Mouse (Mus musculus): Measurements from ENCODE around the gene Fuca1. TPM values are rescaled to one million over a fixed set of nuclear protein-coding genes. Genes with fewer than 3 reads are reported as not detected.
A peak's percentile ranks its signal among the peaks of the same experiment; 100 is the strongest.

Fuca1 gene
- polyA plus RNA-seq, 1 experiment from 2014 or later, result 50.7 TPM

DNA sequence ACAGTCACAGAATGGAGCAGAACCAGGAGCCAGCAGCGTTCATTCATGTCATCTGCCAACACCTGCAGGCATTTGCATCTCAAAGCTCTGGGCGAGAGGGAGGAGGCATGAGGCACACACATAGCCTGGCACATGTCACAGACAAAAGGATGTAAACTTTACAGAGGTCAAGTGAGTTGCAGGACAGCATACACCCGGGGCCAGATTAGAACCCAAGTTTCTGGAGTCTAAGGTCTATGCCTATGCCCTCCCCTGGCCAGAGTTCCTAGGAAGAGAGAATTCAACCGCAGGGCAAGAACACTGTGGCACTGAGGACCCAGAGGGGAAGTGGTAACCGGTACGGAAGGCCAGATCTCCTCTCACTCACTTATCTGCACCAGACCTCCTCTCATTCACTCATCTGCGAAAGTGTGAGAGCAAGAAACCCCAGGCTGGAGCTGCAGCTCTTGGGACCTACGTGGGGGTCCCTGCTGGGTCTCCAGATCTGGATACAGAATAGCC is 25.4 kb upstream of the Fuca1 start, which contains the start of gene Cnr2:
Gene Cnr2 (plus strand): TSS at position 324 of the 501 bp plus-strand sequence.
- Histone ChIP-seq H3K27ac (ENCODE audit: low read depth) (peak within 1 kb of the TSS; percentile 82), H3K27me3 (ENCODE audit: insufficient read depth, low read length) (no peaks in the 10 kb centered on the region), H3K4me3 (ENCODE audit: low read depth, low read length) (peak within 1 kb of the TSS; percentile 40), H3K4me2 (ENCODE audit: low read depth, low read length) (peak within 1 kb of the TSS; percentile 70), H3K9ac (replicated peaks) (peak within 1 kb of the TSS; percentile 58), H3K36me3 (replicated peaks; ENCODE audit: insufficient read depth, low read length) (no peaks in the 10 kb centered on the region), H3K4me1 (ENCODE audit: insufficient read depth) (peaks cover 26% of the 10 kb centered on the region), H3K9me3 (ENCODE audit: low read length) (no peaks in the 10 kb centered on the region)
- WGBS (ENCODE audit: insufficient replicate concordance), result 31% methylated on average over 8 of the region's 8 CpGs
- ATAC-seq (no peak), DNase-seq (no peak)
- no peak for TF ChIP-seq CTCF (IDR thresholded peaks at IDR 0.05; ENCODE audit: low read depth)

DNA sequence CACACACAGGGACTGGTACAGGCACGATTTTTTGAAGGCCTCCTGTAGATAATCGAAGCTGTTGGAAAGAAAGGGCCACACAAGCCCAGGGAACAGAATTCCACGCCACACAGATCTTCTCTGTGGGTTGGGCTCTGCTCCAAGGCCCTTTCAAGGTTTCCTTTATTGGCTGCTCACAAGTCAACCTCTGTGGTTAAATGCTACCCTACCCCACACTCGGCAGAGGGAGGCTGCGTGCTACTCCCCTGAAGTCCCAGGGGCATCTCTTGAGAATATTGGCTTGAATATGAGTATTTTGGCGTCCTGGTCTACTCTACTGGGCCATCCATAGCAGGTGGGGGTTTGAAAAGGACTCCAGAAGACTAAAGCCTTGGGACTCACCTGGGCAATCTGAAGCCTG is 24.4 kb upstream of the Fuca1 start:
- no peak for TF ChIP-seq CTCF (IDR thresholded peaks at IDR 0.05; ENCODE audit: low read depth)
- no peak for TF ChIP-seq EP300 (IDR thresholded peaks at IDR 0.05; ENCODE audit: low read depth)
- WGBS (ENCODE audit: insufficient replicate concordance), result 40% methylated on average over 6 of the region's 6 CpGs
- peak overlapping the region; percentile 70 for H3K4me2 ChIP-seq (ENCODE audit: low read depth, low read length)
- DNase-seq (no peak), ATAC-seq (no peak)
- H3K9me3 ChIP-seq (ENCODE audit: low read length), result no peaks in the 10 kb centered on the region
- no peaks in the 10 kb centered on the region for H3K27me3 ChIP-seq (ENCODE audit: insufficient read depth, low read length)
- H3K4me3 ChIP-seq (ENCODE audit: low read depth, low read length), result peak overlapping the region; percentile 40
- H3K4me1 ChIP-seq (ENCODE audit: insufficient read depth), result peaks cover 26% of the 10 kb centered on the region
- peak overlapping the region; percentile 58 for H3K9ac ChIP-seq (replicated peaks)
- peak overlapping the region; percentile 82 for H3K27ac ChIP-seq (ENCODE audit: low read depth)
- H3K36me3 ChIP-seq (replicated peaks; ENCODE audit: insufficient read depth, low read length), result no peaks in the 10 kb centered on the region

GRCm38 (mm10) chr4:135898380-135899049 is 22.0 kb upstream of the Fuca1 start:
- 12% methylated on average over 8 of the region's 9 CpGs for WGBS (ENCODE audit: insufficient replicate concordance)
- Histone ChIP-seq H3K9ac (replicated peaks) (no peak overlapping the region; the same call in 1 of the 2 replicates), H3K4me3 (ENCODE audit: low read depth, low read length) (no peak overlapping the region), H3K4me2 (ENCODE audit: low read depth, low read length) (peak overlapping the region; percentile 70), H3K36me3 (replicated peaks; ENCODE audit: insufficient read depth, low read length) (no peaks in the 10 kb centered on the region), H3K4me1 (ENCODE audit: insufficient read depth) (peaks cover 28% of the 10 kb centered on the region), H3K9me3 (ENCODE audit: low read length) (no peaks in the 10 kb centered on the region), H3K27ac (ENCODE audit: low read depth) (peak overlapping the region; percentile 85), H3K27me3 (ENCODE audit: insufficient read depth, low read length) (no peaks in the 10 kb centered on the region)
- ATAC-seq (peak; percentile 92), DNase-seq (peak; percentile 78)
- TF ChIP-seq EP300 (IDR thresholded peaks at IDR 0.05; ENCODE audit: low read depth) (peak; percentile 53), CTCF (IDR thresholded peaks at IDR 0.05; ENCODE audit: low read depth) (no peak)

- H3K36me3 ChIP-seq (replicated peaks; ENCODE audit: insufficient read depth, low read length), result no peaks in the 10 kb centered on the region
- peak overlapping the region; percentile 85 for H3K27ac ChIP-seq (ENCODE audit: low read depth)
- no peak for TF ChIP-seq EP300 (IDR thresholded peaks at IDR 0.05; ENCODE audit: low read depth)
- no peak for TF ChIP-seq CTCF (IDR thresholded peaks at IDR 0.05; ENCODE audit: low read depth)
- no peaks in the 10 kb centered on the region for H3K27me3 ChIP-seq (ENCODE audit: insufficient read depth, low read length)
- H3K4me1 ChIP-seq (ENCODE audit: insufficient read depth), result peaks cover 28% of the 10 kb centered on the region
- no peak overlapping the region for H3K4me2 ChIP-seq (ENCODE audit: low read depth, low read length)
- DNase-seq (peak; percentile 43), ATAC-seq (no peak)
- no peaks in the 10 kb centered on the region for H3K9me3 ChIP-seq (ENCODE audit: low read length)
- 0 out of 2 replicates have a peak overlapping the region, but pooled peaks have one; percentile 7 for H3K9ac ChIP-seq (replicated peaks)
- WGBS (ENCODE audit: insufficient replicate concordance), result 68% methylated on average over 7 of the region's 7 CpGs
- H3K4me3 ChIP-seq (ENCODE audit: low read depth, low read length), result no peak overlapping the region
These were observed 21.5 kb upstream of the Fuca1 start for GRCm38 (mm10) chr4:135899050-135899448.

DNA sequence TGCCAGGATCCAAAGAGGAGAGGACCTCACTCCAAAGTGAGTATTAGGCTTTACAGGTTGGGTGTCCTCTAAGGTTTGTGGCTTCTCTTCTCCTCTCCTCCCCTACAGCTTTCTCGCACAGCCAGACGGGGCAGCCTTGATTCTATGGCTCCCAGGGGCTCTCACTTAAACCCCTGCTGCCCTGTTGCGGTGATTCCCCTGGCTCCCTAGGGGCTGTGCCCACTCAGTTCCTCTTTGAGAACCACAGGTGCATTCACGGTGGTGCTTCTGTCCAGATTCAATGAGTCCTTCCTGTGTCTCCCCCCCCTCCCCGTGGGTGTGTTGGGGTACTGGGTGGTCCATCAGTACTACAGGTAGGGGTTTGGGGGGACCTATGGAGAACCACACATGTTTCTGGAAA is 20.5 kb upstream of the Fuca1 start:
- Histone ChIP-seq H3K27ac (ENCODE audit: low read depth) (no peak overlapping the region), H3K4me1 (ENCODE audit: insufficient read depth) (peaks cover 24% of the 10 kb centered on the region), H3K4me3 (ENCODE audit: low read depth, low read length) (no peak overlapping the region), H3K27me3 (ENCODE audit: insufficient read depth, low read length) (no peaks in the 10 kb centered on the region), H3K36me3 (replicated peaks; ENCODE audit: insufficient read depth, low read length) (no peaks in the 10 kb centered on the region), H3K9ac (replicated peaks) (no peak overlapping the region), H3K4me2 (ENCODE audit: low read depth, low read length) (no peak overlapping the region; the same call in 1 of the 2 replicates), H3K9me3 (ENCODE audit: low read length) (no peaks in the 10 kb centered on the region)
- peak; percentile 49 for DNase-seq
- WGBS (ENCODE audit: insufficient replicate concordance), result 68% methylated on average over 5 of the region's 5 CpGs
- no peak for TF ChIP-seq CTCF (IDR thresholded peaks at IDR 0.05; ENCODE audit: low read depth)
- no peak for TF ChIP-seq EP300 (IDR thresholded peaks at IDR 0.05; ENCODE audit: low read depth)
- ATAC-seq, result no peak

DNA sequence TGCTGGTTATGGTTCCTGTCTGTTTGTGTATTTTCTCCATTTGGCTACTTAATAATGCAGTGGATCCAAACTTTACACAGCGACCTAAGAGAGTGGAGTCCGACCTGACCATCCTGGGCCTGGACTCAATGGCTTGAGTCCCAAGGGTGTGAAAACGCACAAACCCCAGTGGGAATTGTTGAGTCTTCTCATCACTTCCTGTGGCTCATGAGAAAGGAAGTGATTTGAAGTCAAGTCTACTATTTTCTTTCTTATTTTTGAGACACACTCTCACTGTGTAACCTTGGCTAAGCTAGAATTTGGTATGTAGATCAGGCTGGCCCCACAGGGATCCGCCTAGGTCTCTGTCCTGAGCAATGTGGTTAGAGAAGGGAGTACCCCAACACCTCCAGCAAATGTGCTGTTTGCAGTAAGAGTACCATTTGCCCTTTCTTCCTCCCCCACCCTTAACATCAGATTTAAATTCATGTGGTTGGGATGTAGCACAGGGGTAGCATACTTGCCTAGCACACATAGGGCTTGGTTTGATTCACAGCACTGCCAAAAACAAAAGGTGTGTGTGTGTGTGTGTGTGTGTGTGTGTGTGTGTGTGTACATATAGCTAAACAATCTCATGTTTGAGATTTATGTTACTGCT is 17.8 kb upstream of the Fuca1 start:
- peaks cover 20% of the 10 kb centered on the region for H3K4me1 ChIP-seq (ENCODE audit: insufficient read depth)
- no peak overlapping the region for H3K27ac ChIP-seq (ENCODE audit: low read depth)
- no peak overlapping the region for H3K4me2 ChIP-seq (ENCODE audit: low read depth, low read length)
- no peak for DNase-seq
- no peaks in the 10 kb centered on the region for H3K36me3 ChIP-seq (replicated peaks; ENCODE audit: insufficient read depth, low read length)
- TF ChIP-seq CTCF (IDR thresholded peaks at IDR 0.05; ENCODE audit: low read depth) (no peak), EP300 (IDR thresholded peaks at IDR 0.05; ENCODE audit: low read depth) (no peak)
- no peaks in the 10 kb centered on the region for H3K9me3 ChIP-seq (ENCODE audit: low read length)
- WGBS (ENCODE audit: insufficient replicate concordance), result 75% methylated on average over 4 of the region's 4 CpGs
- no peak overlapping the region for H3K9ac ChIP-seq (replicated peaks)
- H3K4me3 ChIP-seq (ENCODE audit: low read depth, low read length), result no peak overlapping the region
- no peaks in the 10 kb centered on the region for H3K27me3 ChIP-seq (ENCODE audit: insufficient read depth, low read length)
- no peak for ATAC-seq
